Mouse (Mus musculus) cerebral cortex, adult 2 months (tissue): ENCODE measurements around the gene Kcnq4.

ENCODE experiments used
- WGBS: fragments of 180-500 bp; shearing (Covaris S2); methylation state at CpG from one replicate; pipeline ENCODE4 v1.1.7; 2018; 5-methylcytosine and 5-hydroxymethylcytosine counted together

The Kcnq4 gene

DNA sequence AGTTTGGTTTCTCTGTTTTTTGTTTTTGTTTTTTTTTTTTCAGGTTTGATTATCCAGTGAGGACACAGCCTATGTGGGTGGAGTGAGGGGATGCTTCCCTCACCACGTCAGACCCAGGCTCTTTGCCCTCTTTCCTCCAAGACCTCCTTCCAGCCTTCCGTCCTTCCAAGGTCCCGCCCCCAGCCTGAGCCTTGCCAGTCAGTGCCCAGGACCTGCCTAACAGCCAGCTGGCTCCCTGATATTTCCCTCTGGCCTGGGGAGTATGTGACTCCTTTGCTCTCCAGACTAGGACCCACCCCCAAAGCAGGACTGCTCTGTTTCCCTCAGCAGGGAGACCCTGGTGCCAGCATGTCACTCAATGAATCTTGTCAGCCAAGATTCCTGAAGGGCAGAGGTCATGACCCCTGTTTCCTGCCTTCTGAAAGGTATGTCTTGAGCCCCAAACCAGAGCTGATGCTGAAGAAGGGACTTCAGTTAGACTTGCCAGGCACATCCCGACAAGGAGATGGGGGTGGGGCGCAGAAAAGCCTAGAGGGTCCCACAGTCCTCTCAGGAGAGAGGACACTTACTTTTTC lies 22.8 kb downstream of the Kcnq4 start:
- 60% methylated on average over 5 of the region's 5 CpGs for WGBS

DNA sequence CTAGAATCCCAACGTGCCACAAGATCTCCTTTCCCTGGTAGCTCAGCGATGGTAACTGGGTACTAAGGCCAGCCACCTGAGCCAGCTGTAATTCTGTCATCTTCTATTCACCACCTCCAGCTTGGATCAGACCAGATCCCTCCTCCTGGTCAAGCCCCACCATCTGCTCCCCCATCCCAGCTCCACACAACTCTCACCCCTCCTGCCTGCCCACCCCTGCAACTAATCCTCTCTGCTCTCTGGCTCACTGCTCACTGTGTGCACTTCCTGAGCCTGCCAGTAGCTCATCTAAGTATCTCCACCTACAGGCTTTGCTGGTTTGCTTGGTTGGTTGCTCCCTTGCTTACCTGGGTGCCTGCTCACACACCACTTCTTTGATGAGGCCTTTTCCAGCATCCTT lies 26.8 kb downstream of the Kcnq4 start:
- whole genome bisulfite sequencing: 84% methylated on average over 2 of the region's 2 CpGs

DNA sequence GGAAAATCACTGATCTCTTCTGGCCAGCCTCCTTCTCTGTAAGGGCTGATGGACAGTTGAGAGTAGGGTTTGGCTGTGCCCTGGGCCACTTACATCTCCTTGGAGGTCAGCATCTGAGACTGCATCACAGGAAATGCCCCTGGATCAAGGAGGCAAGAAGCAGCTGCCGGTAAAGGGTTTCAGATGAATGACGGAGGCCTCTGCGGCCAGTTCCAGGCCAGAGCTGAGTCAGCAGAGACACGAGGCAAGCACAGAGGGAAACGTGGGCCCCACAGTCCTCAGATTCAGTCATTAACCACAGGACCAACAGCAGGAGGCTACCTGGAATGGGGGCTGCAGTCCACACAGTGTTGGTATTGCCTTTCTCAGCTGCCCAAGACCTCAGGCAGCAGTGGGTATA lies 29.3 kb downstream of the Kcnq4 start:
- 80% methylated on average over 5 of the region's 5 CpGs for WGBS

DNA sequence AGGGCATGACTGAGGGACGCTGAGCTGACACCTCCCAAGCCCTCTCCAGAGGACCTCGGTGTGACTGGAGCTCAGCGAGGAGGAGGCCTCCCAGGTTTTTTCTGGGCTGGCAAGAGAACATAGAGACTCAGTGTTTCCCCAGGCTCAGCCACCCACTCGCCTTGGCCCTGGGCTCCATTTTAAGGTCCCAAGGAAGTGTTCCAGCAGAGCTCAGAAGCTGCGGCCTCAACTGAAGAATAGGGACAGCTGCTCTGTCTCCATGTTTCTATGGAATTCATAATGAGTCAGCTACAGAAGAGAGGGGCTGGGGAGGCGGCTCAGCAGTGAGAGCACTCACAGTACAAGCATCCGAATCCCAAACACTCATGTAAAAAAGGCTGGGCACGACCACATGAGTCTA lies 30.8 kb downstream of the Kcnq4 start:
- 36% methylated on average over 8 of the region's 8 CpGs for WGBS

DNA sequence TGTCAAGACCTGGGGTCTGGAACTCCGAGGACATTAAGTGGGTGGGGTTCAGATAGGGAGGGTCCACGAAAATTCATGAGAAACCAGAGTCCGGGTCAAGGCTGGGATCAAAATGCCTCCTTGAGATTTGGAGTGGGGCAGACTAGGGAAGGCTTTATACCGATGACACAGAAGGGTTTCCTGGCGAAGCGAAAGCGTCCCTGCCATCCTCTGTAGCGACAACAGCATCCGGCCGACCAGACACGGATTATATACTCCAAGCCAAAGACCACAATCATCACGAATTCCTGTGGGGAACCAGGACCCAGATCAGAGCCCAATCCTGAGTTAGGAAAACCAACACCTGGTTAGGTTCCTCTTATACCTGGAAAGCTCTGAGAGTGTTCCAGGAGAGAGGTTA lies 31.6 kb downstream of the Kcnq4 start:
- WGBS: 48% methylated on average over 12 of the region's 12 CpGs

DNA sequence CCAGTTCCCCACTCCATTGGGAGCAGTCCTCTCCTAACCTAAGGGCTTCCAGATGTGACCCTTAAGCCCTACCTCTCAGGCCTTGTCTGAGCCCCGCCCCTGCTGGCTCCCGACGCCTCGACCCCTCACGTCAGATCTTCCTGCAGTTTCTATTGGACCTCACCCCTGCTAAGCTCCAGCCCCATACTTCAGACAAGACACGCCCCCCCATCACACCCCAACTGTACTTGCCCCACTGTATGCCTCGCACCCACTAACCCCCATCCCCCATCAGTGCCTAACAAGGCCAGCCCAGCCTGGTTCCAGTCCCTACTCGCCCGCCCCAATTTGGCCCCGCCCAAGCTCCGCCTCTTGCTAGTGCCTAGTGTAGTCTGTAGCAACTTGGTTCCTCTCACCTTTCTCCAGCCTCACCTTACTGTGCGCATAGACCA lies 32.3 kb downstream of the Kcnq4 start:
- 6% methylated on average over 12 of the region's 12 CpGs for WGBS

DNA sequence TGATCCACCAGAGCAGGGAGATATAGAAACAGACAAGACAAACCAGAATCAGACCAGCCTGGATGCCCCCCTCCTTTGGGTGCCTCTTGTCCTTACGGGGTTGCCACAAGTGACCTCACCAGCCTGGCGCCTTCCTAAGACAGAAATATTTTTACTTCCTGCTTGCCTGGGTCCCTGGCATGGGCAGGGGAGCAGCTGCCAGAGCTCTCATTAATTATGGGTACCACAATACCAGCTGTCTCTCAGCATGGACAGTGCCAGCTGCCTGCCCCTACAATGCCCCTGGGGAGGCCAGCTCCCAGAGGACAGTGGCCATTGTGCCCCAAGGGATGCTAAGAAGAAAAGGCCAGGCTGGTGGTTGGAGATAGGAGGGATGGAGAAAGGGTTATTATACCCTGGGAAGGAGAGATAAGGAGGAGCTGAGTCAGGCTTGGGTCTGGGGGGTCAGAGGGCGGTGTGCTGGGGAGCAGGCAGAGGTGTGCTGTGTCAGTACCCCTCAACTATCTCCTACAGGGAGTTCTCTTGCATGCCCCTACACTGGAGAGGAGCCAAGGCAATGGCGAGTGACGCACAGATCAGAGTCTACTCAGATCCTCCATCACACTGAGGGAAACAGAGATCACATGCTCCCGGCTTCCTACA lies 34.4 kb downstream of the Kcnq4 start:
- 68% methylated on average over 6 of the region's 6 CpGs for WGBS

DNA sequence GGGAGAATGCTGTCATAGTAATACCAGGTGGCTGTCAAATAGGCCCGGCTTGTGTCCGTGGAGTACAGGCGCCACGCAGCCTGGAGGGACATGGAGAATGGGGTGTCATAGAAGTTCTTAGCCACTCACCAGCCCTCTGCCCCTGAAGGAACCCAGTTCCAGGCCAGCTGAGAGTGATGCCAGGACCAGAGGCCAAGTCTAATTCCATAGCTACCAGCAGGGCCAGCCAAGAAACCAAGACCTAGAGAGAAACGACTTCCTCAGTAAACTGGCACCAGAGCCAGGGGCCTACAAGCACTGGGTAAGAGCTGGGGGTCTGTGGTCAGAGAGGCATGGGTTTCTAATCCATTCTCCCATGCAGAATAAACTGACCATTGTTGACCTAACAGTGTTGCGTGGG lies 35.4 kb downstream of the Kcnq4 start:
- 82% methylated on average over 6 of the region's 6 CpGs for WGBS

DNA sequence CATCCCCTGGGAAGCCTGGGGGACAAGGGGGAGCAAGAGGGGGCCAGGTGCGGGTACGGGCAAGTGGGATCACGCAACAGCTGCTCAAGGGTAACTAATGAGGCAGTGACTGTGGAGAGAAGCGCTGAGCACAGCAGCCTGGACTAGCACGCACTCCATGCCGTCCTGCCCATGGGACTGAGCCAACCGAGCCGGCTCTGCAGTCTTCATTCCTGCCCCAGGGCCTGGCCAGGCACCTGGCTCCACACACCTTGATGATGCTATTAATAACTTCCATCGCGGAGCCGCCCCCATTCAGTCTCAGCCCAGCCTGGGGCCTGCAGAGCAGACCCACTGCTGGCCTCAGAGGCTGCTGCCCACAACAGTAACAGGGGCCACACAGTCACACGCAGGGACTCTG lies 36.2 kb downstream of the Kcnq4 start:
- WGBS: 83% methylated on average over 12 of the region's 12 CpGs

DNA sequence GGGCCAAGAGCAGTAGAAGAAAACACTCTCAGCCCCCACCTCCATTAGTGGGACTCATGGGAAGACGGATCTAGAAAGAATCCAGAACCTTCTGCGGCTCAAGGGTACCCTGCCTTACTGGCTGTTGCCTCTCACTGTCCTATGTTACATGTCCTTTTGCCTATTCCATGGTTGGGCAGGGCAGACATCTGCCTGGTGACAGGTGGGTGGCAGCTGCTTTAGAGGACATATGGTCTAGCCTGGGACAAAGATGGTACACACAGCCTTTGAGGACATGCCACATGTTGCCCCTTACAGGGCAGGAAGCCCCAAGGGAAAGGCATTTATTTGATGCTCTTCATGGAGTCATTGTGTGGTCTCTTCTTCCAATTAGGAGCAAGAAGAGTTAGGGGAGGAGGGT lies 45.9 kb downstream of the Kcnq4 start:
- WGBS: 86% methylated on average over 2 of the region's 2 CpGs

DNA sequence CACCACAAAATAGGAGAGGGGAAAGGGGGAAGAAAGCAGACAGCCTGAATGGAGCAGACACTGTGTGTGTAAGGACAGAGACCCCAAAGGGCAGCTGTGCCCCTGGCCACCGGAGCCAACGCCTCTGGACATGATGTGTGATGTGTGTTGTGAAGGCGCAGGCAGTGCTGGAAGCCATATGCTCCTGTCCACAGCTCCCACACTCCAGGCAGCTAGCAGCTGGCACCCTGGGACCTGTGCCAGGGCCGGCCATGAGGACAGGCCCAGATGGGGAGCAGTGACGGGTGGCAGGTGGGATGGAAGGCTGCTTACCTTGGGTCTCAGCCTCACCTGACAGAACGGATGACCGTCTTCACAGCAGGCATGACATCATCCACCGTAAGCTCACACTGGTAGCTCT lies 46.4 kb downstream of the Kcnq4 start:
- 53% methylated on average over 8 of the region's 8 CpGs for WGBS

DNA sequence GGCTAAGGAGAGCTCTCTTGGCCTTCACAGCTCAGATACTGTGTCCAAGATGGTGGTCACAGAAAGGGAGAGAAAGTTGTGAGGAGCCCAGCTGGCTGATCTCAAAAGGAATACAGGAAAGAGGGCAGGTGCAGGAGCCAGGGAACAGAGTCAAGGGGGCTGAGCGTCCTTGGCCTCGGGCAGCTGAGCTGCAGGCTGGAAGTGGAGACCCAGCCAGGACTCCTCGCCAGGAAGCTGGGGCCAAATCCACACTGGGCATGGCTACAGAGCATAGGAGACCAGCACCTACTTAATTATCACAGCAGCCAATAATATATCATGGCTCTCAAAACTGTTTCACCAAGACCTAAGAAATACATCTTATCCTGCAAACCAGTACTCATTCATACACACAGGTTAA lies 47.2 kb downstream of the Kcnq4 start:
- WGBS: 85% methylated on average over 3 of the region's 3 CpGs

DNA sequence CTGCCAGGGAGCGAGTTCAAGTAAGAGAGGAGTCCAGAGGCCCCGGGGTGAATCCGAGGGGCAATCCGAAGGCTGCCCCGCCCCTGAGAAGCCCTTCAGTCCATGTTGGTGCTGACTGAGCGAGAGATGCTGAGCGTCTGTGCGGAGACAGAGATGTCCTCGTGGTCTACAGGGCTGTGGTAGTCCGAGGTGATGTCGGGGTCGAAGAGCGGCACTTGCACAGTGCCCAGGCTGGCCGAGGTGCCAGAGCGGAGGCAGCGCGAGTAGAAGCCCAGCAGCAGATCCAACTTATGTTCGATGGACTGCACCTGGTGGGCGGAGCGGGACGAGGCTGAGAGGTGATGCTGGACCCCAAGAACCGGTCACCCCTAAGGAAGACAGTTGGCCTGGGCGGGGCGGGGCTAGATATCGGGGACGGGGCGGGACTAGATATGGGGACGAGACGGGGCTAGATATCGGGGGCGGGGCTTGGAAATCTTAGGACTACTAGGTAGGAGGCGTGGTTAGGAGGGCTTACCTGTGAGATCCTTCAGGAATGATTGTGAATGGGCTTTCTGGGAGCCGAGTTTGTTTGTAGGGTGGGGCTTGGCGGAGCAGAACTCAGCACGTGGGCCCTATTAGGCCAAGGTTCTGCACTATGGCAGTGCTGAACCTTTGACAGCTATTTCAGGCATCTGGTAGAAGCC lies 50.5 kb downstream of the Kcnq4 start:
- WGBS: 48% methylated on average over 35 of the region's 35 CpGs

DNA sequence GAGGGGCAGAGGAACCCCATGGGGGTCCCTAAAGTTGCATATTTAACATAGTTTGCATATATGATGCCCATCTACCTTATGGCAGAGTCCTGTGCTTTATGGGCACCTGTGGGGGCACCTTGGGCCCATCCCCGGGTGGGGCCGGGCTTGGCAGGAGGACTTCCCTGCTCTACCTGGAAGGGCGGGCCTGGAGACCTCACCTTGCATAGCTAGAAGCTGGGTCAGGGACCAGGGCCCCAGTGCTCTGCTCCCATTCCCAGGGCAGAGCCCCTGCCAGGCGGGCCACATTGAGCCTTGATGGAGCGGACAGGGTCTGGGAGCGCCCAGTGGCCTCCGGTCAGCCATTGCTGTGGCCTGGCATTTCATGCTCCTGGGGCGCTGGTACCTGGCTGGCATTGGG lies 51.1 kb downstream of the Kcnq4 start:
- 98% methylated on average over 8 of the region's 8 CpGs for WGBS

DNA sequence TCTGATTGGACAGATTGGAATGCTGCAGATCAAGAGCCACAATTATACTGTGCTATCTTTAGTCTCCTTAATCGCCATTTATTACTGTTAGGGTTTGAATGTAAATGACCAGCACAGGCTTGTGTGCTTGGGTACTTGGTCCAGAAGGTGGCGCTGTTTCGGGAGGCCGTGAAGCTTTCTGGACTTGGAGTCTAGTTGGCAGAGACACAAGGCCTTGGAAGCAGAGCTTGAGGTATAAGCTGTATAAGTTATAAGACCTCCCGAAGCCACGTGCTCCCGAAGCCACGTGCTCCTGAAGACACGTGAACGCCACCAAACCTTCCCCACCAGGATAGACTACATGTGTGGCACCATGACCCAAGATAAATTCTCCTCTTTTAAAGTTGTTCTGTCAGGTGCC lies 55.7 kb downstream of the Kcnq4 start:
- WGBS: 39% methylated on average over 10 of the region's 10 CpGs

DNA sequence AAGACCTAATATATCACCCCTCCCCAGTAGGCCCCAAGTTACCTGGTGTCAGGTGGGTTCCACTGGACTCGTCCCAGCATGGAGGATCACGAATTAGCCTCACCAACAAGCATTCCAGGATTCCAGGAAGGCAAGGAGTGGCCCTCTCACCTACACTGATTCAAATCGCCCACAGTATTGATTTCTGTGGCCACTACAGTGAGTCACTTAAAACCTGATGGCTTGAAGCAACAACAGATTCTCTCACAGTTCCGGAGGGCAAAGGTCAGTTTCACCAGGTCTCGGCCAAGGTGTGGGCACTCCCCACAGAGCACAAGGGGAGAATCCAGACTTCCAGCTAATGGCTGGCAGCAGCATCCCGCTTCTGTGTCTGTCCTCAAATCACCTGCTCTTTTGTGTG lies 59.1 kb downstream of the Kcnq4 start:
- WGBS: 77% methylated on average over 6 of the region's 6 CpGs

DNA sequence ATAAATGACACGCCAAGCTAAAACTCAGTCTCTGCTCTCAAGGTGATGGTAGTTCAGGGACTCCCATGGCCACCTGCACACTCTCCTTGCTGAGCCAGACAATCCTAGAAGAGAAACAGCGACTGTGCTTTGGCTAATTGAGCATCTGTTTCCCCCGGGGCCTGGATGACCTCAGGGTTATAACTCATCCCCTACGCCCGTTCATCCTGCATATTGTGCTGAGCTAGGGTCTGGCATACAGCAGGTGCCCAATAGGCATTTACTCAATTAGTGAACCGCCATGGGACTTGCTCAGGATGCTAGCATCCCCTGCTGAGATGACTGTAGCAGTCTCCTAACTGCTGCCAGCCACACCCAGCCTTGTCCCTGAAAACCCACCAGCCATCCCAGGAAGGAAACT lies 61.1 kb downstream of the Kcnq4 start:
- 76% methylated on average over 6 of the region's 6 CpGs for WGBS

DNA sequence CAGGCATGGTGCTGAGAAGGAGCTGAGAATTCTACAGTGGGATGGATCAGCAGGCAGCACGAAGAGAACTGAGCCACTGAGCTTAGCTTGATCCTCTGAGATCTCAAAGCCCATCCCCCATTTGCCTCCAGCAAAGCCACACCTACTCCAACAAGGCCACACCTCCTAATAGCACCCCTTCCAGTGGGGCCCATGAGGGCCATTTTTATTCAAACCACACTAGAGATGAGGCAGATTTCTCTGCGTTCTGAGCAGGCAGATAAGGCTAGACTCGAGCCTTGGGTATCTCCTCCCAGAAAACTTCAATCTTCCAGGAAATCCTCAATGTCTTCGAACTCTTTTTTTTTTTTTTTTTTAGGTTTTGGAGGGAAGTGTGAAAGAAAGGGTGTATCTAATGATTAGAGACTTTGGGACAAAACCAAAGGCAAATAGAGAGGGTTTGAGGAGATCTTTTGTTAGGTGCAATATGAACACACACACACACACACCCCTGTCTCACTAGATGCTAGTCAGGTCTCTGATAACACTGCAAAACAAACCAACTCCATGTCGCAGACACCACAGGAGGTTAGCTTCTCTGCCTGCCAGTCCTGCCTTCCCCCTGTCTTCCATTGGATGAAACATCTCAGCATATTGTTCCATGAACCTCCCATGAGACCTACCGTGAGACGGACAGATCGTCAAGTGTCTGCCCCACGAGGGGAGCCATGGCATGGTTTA lies 65.0 kb downstream of the Kcnq4 start:
- WGBS: 74% methylated on average over 9 of the region's 9 CpGs

DNA sequence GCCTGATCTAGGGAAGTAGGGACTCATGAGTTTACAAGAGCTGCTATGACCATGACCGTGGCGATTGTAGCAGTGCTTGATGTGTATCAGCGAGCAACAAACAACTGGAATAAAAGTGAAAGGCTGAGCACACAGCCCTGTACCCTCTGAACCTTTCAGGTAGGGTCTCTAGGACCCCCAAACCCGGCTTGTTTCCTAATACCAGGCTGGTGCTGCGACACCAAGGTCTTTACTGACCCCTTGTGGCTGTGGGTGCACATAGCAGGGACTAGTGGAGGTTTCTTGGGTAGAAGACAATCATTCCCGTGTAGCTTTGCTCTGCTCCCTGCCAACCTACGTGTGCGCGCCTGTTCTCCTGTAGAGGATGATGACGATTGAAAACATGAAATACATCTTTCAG lies 66.2 kb downstream of the Kcnq4 start:
- 38% methylated on average over 10 of the region's 10 CpGs for WGBS

DNA sequence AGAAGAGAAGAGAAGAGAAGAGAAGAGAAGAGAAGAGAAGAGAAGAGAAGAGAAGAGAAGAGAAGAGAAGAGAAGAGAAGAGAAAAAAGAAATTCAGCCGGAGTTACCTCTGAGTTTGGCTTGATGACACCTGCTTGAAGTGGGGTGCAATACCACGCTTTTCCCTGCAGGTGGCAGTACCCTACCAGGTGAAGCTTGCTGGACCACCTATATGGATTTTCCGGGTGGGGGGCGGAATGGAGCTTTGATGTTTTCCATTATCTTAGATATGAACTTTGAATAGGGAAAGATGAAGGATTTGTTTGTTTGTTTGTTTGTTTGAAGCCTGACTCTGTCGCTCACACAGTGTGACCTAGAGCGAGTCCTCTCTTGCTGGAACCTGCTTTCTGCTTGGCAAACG lies 67.5 kb downstream of the Kcnq4 start:
- 55% methylated on average over 7 of the region's 7 CpGs for WGBS

DNA sequence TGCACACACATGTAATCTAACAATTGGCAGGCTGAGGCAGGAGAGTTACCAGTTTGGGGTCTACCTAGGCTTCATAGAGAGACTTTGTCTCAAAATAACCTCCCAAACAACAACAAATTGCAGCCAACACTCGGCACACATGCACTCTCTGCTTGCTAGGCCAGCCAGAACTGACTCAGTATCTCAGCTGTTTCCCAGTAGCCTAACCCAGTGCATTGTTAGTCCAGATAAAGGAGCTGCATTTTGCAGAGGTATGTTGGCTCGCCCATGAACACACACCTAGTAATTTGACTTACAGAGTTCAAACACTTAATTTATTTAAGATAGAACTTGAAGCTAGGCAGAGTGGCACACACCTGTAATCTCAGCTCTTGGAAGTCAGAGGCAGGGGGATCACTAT lies 72.8 kb downstream of the Kcnq4 start:
- 88% methylated on average over 2 of the region's 2 CpGs for WGBS

DNA sequence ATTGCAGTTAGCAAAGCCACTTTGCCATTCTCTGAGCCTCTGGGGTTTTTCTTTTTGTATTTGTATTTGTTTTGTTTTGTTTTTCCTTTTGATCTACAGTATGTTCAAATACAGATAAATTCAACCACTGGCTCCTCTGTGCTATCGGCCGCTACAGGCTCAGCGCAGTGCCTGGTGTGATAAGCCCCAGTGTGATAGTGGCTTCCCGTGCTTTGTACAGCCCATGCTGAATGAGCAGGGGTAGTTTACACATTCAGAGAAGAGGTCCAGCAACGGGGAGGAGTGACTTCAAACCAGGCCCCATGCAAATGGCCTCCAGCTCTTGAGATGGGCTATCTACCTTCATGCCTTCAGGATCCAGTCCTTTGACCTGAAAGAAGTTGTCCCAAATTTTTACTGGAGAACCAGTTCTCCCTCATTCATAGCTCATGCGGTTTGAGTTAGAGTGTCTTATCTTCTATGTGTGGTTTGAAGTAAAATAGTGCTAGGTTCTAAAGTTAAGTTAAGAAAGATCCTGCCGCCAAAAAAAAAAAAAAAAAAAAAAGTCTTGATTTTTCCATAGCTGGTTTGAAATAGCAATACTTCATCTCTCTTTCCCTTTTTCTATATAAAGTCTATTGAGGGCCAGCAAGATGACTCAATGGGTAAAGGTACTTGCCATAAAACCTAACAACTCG lies 73.5 kb downstream of the Kcnq4 start:
- WGBS: 89% methylated on average over 8 of the region's 8 CpGs
